Mouse (Mus musculus) B cell, adult 2 months (primary cell): Measurements from ENCODE around the gene Gm14744.
"Not testable (repeated sequence)": the region's sequence is repeated elsewhere in the genome, so short reads cannot be mapped to it uniquely, and the experiment has no call there.

Source experiments
- DNase-seq, 2 experiments: peaks; one replicate each; pipeline ENCODE4 v3.0.0; 2022

Gene Gm14744

DNA sequence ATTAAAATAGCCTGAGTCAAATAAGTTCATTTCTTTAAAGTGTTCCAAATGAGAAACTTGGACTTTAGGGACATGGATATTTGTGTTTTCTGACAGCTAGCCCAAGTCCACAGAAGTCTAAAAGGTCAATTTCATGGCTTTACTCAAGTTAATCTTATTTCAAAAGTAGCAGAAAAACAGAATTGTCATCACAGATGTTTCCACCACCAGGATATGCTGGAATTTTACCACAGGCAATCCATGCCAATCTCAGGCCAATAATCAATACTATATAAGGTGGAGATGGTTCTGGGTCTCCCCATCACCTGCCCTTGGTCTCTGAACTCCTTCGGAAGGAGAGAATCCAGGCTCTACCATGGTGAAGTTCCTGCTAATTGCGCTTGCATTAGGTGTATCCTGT is at the start of gene Gm14744:
Gene Gm14744, plus strand, starts transcription at position 301 of the 400 bp plus-strand sequence.
- not testable (repeated sequence) for DNase-seq

DNA sequence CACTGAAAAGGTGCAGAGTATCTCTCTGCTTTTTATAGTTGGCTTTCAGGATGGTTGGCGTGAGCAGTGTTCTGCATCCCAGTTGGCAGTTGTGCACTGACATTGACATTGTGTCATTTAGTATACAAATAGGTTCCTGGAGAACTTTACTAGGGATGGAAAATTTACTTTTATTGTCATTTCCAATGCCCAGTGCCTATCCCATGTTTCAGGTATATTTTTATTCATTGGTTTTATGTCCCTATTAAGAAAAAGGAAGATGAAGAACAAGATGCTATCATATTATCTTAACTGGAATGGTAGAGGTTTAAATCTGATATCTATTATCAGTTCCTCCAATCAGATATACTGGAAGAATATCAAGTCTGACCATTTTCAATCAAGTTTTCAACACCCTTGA is 11.0 kb upstream of the Gm14744 start, which contains the start of gene Pbsn:
Gene Pbsn, minus strand, starts transcription at position 101 of the 400 bp plus-strand sequence.
- no peak for DNase-seq

DNA sequence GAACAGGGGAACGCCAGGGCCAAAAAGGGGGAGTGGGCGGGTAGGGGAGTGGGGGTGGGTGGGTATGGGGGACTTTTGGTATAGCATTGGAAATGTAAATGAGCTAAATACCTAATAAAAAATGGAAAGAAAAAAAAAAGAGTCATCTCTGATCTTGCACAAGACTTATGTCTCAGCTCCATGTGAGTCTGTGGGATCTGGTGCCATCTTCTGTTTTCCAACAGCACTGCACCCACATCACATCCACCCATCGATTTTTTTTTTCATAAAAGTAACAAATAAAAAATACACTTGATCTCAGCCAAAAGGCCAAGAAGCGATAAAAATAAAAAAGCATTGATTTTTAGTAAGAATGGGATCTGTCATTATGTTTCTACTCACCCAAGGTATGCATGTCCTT is 15.5 kb downstream of the Gm14744 start:
- DNase-seq: not testable (repeated sequence)
